Mouse (Mus musculus) adrenal gland, adult 10 weeks (tissue): ENCODE results near the gene Nup54. TPM values are rescaled to one million over a fixed set of nuclear protein-coding genes. Genes with fewer than 3 reads are reported as not detected.

Experiments used
- polyA plus RNA-seq: library from polyadenylated mRNA; stranded (reverse); fragments of 350-450 nt; fragmentation: Illumina TruSeq; extraction: RNeasy Lipid Tissue Mini Kit (QIAGEN cat#74804); gene quantifications from one replicate; pipeline ENCODE4 v1.2.3, GENCODE M21; 2014; ENCODE audit warnings: low read depth, low replicate concordance

Nup54 gene
- polyA plus RNA-seq, result 49.7 TPM

GRCm38 (mm10) chr5:92435025-92435584 lies at the start of gene Nup54:
Nup54 (minus strand) TSS chr5:92435219.

Other genes with a start within 250 kb of the Nup54 start
- gene U90926, start 219.8 kb downstream of the Nup54 start, polyA plus RNA-seq, result not detected
- not detected for gene Ppef2, start 178.9 kb downstream of the Nup54 start, polyA plus RNA-seq
- gene Naaa, start 157.0 kb downstream of the Nup54 start, polyA plus RNA-seq, result 5.3 TPM
- 20.0 TPM for gene Sdad1, start 124.7 kb downstream of the Nup54 start, polyA plus RNA-seq
- gene Cxcl9, start 107.1 kb downstream of the Nup54 start, polyA plus RNA-seq, result 5.4 TPM
- 25.2 TPM for gene Art3, start 103.4 kb downstream of the Nup54 start, polyA plus RNA-seq
- gene Cxcl10, start 86.3 kb downstream of the Nup54 start, polyA plus RNA-seq, result 1.7 TPM
- 114 TPM for gene Scarb2, start 71.6 kb upstream of the Nup54 start, polyA plus RNA-seq
- gene Fam47e, start 119.8 kb upstream of the Nup54 start, polyA plus RNA-seq, result not detected
- gene Stbd1, start 167.8 kb upstream of the Nup54 start, polyA plus RNA-seq, result 9.5 TPM
- 1.6 TPM for gene Ccdc158, start 240.1 kb upstream of the Nup54 start, polyA plus RNA-seq
- 0.35 TPM for gene Shroom3, start 248.2 kb upstream of the Nup54 start, polyA plus RNA-seq